Mouse (Mus musculus) NIH3T3 (cell line): ENCODE measurements at regions not wholly inside any gene's neighbourhood (a gene's known extent, or its start where the extent isn't known, plus 50 kb on each side); places are given as distances from the start of the nearest gene placed in this dataset.

Experiments
- DNase-seq: peaks from one replicate; pipeline ENCODE4 v3.0.0-alpha.2; 2012; ENCODE audit warnings: low read depth

DNA sequence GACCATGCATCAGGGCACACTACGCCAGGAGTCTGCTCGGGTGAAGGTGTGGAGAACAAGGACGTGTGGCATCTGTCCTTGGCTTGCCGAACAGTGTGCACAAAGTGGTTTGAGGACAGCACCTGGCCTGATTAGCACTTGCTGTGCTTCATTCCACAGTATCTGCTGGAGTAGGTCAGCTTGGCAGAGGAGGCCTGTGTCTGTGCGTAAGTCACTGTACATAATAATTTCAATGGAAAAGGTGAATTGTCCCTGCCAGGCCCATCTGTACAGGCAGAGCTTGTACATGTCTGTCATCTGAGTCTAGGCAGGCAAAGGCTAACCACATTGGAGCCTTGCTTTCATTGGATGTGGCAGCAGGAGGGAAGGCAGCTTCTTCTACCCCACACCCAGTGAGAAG, 979.5 kb upstream of the Car8 start:
- DNase-seq: no peak

DNA sequence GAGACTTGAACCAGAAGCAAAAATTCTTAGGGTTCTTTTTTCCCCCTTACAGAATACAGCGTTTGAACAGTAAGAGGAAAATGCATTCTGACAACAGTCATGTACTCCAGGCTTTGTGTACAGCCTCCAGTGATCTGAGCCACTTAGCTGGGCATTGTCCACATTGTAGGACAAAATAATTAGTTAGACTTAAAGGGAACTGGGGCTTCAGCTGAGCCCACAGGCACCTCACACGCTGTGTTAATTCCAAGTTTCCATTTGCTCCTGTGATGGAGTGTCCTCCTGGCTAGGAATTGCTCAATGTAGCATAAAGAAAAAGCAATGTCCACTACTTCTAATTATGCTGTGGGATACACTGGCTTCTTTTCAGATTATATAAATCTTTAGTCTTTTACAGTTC, 969.8 kb upstream of the Car8 start:
- DNase-seq: no peak

DNA sequence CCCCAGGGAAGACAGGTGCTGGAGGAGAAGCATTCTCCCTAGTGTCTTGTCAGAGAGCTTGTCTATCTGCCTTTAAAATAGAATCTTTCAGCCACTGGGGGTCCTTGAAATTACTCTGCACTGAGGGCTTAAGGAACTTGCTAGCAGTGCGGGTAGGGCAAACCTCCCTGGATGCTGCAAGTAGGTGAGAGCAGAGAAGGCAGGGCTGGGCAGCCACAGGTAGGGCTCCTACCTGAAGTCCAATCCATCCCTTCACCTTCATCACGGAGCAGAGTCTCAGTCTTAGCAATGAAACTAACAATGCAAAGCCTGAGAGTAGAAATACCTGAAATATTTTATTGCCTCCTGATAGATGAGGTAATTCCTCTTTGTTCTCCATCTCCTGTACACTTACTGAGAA, 961.2 kb upstream of the Car8 start:
- no peak for DNase-seq

DNA sequence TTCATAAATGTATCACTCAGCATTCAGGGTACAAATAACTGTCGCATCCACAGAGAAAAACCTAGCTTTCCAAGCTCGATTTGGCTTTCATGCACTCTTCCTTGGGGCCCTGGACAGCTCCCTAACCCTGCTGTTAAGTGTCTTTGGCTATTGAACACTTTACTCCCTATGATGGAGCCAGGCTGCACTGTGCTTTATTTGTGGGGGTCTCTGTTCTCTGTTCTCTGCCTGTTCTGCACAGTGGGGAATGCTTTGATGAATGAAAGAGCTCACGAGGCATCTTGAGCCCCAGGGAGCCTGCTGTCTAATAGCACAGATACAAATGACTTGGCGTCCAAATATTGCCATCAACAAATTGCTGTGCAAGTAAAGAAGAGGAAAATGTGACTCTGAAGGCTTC, 957.6 kb upstream of the Car8 start:
- no peak for DNase-seq

DNA sequence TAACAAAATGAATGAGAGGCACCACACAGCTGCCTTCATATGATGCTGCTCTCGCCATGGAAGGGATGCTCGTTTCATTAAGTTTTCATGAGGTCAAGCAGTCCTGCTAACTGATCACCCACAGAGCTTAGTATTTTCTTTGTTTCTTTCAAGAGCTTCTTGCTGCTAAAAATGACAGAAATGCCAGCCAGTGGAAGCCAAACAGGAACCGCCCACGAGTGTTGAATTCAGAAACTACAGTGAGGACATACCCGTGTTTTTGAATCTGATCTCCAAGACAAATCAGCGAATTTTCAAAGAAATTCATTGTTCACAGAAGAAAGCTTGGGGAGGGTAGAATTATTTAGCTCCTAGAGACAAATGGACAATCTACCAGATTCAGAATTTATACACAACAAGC, 954.3 kb upstream of the Car8 start:
- no peak for DNase-seq

DNA sequence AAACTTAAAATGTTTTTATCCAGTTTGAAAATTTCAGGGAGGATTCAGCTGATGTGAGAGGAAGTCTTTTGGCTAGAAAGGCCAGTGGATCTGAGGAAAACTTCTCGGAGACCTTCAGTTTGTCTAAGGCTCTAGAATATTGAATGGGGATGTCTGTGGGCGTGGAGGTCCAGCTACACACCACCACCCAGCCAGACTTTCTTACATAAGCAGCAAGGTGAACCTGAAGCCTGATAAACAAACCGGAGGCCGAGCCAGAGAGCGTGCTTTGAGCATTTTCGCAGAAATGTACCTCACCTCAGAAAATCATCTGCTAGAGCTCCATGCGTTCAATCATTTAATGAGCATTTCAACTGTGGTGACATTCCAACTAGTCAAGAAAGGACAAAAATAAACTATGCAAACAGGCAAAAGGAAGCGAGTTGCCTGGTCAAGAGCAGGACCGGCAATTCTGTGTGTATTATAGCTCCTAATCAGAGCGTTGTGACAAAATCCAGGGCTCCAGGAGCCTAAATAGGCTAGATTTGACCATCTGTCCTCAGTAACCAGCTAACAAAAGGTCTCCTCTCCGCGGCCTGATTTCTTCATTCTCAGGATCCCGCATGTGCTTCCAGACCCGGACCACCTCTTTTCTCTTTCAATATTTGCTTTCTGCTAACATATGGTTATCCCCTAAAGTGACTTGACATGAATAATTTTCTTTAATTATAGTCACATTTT, 946.5 kb upstream of the Car8 start:
- no peak for DNase-seq

DNA sequence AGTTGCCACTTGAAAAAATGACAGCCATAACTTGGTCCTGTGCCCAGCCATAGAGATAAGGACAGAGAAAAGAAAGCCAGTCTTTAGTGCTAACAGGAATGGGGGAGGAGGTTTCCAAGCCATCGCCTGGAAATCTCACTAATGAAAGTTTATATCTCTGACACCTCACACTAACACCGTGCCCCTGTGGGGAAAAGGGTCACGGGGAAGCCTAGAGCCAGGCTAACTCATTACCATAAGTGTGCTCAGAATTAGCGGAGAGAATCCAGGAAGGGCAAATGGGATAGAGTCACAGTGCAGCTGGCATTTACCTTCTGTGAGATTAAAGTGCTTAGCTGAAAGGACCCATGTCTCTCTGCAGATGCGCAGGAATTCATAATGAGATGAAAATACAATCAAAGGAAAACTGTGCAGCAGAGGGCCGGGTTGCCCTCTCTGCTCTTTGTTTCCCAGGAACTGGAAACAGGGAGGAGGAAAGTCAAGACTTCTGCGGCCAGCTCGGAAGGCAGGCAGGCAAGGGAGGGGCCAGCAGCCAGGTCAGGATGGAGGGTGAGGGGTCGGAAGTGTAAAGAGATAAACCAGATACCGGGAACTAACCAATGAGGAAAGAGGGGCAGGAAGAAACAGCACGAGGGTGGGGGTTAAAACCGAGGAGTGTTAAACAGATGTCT, 945.7 kb upstream of the Car8 start:
- DNase-seq: no peak

DNA sequence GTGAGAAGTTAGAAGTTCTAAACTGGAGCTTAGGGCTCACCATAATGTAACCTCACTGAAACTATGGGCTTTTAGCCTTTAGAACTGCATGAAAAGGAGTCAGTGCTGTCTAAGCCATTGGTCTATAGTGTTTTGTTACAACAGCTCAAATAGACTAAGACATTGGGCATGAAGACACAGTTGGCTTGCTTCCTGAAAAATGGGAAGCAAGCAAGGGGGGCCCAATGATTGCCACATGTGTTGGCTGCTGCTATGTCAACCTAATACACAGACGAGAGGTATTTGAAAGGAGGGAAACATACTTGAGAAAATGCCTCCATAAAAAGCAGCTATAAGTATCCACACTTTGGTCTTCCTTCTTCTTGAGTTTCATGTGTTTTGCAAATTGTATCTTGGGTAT, 935.5 kb upstream of the Car8 start:
- DNase-seq: peak; percentile 8

DNA sequence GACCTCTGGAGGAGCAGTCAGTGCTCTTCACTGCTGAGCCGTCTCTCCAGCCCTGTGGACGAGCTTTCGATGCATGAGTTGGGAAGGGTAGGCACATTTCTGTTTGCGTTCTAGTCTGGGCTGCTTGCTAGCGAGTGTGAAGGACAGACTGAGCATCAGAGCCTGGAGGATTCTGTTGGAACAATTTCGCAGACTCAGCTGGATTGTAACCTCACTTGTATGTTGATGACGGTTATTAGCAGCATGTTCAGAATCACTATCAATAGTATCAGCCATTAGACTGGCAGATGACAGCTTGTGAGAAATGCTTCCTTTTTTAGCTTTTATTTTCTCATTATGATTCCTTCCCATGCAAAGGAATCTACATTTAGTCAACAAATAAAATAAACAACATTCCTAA, 923.5 kb upstream of the Car8 start:
- no peak for DNase-seq

DNA sequence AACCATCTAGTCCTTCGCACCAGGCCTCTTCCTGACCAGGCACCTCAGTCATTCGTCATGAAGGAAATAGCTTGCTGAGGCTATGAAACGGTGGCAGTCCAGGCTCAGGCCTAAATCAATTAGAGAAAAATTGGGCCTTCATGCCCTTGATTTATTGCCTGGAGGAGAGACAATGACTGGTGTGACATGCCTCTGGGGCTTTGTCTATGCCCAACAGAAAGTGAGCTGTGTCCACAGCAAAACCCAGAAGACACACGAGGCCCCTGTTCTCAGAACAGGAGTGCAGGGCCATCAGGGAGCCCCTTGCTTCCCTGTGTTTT, 922.9 kb upstream of the Car8 start:
- no peak for DNase-seq

DNA sequence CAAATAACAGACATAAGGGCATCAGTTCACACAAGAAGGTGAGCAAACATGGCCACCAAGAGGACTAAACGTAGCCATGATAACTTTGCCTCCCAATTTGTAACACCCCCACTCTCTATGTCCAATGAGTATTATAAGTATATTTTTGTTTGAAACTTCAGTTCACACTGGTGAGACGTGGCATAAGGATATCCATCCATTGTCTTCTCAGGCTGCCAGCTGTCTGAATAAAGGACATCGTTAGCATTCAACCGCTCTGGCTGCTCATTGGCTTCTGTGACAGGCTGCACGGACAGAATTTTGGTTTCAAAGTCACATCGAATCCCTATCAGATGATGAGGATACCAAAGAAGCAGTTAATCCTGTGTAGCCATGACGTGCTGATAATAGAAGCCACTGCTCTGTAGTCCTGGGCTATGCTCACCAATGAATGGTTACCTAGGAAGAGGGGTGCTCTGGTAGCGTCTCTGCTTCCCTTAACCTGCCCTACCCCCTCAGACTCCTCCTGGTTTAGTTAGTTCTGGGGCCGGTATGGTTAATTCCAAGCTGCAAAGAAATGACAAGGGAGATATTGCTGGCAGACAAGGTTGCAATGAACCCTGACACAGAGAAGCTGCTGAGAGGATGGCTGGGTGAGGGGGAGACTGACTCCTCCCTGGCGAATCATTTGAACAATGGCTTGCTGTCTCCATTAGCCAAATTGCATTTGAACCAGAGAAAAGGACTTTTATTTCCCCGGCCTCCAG, 922.4 kb upstream of the Car8 start:
- no peak for DNase-seq

DNA sequence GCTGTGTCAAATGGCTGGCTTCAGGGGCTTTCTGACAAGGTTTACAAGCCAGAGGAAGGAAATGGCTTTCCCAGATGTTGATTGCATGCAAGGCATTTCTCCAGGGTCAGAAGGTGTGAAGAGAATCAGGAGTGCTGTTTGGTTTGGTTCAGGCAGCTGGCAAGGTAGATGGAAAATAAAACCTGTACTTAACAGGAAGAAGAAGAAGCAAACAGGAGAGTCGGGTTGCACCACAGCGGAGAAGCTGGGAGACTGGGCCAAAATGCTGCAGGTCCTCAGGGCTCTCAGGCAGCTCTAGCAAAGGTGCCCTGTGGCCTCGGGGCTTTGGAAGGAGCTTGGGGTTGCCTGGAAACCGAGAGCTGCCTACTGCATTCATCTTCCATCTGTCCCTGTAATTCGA, 908.9 kb upstream of the Car8 start:
- no peak for DNase-seq

DNA sequence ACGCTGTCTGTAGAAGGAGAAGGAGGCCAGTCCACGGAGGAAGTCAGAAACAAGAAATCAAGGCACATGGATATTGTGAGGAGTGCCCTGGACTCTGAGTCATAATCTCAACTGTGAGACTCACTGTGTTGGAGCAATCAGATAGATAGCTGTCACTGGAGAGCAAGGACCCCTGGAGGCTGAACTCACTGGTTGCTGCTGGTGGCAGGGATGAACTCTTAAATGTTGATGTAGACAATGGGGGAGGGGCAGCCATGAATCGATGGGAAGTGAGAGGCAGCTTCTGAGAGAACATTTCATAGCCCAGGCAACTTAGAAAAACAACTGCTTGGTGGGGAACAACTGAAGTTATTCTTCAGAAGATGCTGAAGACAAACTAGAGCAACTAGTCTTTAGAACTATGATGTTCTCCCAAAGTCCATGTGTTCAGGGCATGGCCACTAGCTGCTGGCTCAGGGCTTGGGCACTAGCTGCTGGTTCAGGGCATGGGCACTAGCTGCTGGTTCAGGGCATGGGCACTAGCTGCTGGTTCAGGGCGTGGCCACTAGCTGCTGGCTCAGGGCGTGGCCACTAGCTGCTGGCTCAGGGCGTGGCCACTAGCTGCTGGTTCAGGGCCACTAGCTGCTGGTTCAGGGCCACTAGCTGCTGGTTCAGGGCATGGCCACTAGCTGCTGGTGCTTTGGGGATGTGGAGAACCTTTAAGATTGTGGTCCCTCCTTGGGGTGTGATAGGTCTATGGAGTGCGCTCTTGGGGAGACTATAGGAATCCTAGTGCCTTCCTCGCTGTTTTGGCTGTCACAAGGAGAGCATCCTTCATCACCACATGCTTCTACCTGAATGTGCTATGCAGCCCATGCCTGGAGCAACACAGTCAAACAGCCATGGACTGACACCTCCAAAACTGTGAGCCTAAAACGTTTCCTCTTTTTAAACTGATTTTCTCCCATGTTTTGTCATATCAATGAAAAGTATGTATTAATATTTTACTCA, 905.7 kb upstream of the Car8 start:
- DNase-seq: no peak

DNA sequence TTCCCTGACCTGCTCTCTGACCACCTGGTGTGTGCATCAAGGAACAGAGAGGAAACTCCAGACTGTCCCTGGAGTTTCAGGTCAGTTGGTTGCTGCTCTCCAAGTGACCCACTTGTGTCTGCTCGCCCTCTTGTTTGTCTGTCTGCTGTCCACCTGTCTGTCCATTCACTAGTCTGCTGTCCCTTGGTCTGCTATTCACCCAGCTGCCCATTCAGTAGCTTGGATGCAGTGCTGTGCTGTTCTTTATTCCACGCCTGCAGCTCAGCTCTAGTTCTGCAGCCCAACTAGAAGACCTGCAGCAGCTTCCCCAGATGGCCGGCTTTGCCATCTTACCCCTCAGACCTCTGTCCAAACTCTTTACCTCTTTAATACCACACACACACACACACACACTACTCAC, 904.2 kb upstream of the Car8 start:
- no peak for DNase-seq

DNA sequence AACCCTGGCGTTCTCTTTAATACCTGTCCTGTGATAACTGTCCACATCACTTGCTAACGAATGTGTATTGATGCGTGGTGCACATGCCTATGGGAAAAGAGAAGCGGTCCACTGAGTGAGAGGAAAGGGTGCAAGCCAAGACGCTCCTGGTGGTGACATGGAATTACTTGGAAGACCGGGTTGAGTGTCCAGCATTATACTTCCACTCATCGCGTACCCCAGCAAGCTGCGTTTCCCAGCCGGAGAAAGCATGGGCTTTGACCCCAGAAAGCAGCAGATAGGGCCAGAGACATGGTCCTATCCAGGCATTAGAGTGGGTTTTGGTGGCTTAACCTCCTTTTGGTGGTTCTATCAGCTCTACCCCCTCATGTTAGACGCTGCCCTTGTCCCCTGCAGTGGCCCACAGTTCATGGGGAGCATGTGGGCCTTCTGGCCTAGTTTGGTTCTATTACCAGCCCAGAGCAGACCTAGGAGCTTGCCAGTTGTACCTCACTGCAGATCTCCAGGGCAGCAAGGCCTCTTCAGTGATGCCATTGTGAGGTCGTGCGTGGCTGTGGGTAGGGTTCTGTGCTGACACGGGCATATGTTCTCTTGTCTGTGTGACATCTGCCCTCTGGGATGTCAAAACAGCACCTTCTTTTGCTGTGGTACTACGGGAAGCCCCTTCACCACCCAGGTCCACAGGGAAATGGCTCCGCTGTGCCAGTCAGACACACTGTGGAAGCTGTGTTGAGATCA, 903.3 kb upstream of the Car8 start:
- DNase-seq: no peak

DNA sequence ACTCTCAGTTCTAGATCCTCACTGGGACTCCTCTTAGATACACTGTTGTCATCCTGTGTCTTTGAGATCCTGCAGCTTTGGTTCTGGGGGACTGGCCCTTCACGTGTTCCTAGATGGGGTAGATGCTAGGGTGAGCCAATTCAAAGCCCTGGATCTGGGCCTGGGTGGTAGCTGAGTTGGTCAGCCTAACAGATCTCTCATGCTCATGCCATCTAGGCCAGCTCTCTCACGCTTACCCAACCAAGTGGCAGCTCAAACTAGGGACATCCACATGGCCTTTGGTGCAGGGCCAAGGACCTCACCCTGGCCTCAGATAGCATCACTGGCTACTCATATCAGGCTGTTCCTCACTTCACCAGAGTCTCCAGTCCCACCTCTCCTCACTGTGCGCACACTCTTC, 901.9 kb upstream of the Car8 start:
- no peak for DNase-seq

DNA sequence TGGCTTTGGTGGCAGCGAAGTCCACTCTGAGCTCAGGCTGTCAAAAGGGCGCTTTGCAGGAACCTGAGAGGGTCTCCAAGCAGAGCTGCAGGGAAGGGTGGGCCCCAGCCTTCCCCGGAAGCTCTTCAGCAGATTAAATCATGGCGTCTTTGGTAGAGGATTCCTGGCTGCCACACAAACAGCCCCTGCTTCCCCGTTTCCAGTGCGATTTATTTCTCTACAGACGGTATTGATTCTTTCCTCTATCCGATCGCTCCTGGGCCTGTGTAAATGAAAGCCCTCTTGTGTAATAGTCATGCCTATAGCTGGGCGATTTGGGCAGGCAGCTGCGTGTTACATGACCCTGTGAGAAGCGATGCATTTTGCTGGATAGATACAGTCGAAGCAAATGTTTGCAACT, 897.8 kb upstream of the Car8 start:
- DNase-seq: no peak

DNA sequence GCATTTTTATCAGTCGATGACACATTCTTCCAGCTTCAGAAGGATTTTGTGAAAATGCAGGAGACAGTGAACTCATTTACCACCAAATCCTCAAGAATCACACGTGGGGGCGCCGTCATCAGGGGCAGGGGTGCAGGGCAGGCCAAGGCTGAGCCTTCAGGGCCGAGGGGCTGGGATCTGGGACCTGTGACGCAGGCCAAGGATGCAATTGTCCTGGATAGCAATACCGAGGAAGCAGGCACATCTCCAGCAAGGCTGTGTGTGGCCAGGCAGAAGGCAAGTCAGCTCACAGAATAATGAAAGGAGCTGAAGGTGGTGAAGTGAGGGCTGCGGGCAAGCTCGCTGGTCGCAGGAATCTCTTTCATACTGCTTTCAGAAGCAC, 897.3 kb upstream of the Car8 start:
- peak; percentile 29 for DNase-seq

DNA sequence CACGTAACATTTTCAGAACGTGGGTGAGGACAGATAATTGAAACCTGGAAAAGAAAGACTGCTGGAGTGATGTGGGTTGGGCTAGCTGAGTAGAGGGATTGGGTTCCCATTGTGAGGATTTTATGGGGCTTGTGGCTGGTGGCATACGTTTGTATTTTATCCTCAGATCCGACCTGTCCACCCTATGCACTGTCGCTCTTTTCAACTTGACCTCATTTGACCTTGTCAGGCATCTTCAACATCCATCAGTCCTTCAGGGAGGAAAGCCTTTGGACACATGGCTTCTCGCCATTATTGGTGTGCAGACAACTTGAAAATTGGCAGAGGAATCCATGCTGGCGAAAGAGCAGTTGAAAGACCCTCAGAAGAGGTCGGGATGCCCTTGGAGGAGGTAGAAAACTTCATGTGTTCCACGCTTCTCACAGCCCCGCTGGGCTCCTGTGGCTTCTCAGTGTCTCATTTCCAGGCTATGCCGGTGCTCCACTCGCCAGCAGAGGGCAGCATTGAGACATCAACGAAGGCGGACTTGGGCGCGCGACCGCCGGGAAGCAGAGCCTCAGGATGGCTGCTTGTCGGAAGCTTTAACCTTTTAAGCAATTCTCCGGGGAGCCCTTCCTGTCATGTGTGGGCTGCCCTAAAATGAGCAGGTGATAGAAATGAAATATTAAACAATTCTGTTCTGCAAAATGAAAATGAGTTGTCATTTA, 896.8 kb upstream of the Car8 start:
- peak; percentile 93 for DNase-seq

DNA sequence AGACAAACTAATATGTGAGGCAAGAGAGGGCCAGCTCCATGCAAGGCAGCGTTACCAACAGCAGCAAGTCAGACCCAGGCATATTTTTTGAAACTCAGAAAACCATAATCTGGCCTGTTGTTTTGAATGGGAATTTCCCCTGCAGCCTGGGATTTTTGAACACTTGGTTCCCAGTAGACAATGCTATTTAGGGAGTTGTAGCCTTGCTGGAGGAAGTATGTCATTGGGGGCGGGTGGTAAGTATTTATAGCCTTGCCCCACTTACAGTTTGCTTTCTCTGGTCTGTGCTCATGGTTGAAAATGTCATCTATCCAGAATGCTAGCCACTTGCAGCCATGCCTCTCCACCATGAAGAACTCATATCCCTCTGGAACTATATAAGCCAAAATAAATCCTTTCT, 894.9 kb upstream of the Car8 start:
- DNase-seq: no peak

DNA sequence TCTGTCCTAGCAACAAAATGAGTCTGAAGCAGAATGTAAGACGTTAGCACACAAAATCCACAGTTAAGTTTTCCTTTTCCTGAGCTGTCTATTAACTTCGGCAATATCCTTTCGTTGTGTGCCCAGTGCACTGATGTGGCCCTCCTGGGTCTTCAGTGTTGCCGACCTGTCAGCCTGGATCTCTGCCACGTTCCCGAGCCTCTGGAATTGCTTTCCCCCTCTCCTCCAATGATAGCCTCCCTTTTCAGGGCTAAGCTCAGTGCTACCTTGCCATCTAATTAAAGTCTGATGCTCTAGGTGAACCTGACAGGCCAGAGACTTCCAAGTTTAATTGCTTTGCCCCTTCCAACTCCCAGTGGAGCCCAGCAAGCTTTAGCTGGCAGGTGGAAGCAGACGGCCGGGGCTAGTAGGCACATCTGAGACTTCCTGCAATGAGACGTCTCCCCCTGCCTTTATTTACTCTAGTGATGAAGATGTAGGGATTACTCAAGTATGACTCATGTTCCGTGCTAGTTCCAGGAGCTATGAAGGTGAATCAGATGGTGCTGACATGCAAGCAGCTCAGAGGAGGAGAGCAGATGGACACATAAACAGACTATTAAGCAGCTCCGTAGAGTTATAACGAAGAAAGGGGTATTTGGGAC, 894.3 kb upstream of the Car8 start:
- DNase-seq: peak; percentile 34
